ENCODE assay signal across 8 mouse cellular contexts in genomic region chr2:79634528-79635400, GRCm38 (mm10). TPM values are rescaled to one million over a fixed set of nuclear protein-coding genes. Genes with fewer than 3 reads are reported as not detected.
DNase-seq lines count a peak whose midpoint lies in the region; ATAC-seq lines count a peak whose summit lies in the region.

TSS of gene Itprid2 (plus strand) at chr2:79635352.

- peaks cover 8% of the 10 kb centered on the region; the same call in 1 of the 2 replicates for H3K4me1 ChIP-seq in intestine, embryonic 14.5 days (replicated peaks; ENCODE audit: control insufficient read depth, insufficient read depth, low read length)

- 4% methylated on average over 30 of the region's 46 CpGs for WGBS in intestine, embryonic 14.5 days

- peak within 1 kb of the TSS; percentile 59 for H3K4me2 ChIP-seq in intestine, embryonic 14.5 days (ENCODE audit: low read length)

- no peaks in the 10 kb centered on the region for H3K9me3 ChIP-seq in intestine, embryonic 14.5 days (ENCODE audit: control insufficient read depth, low read length)

- peak; percentile 99 for DNase-seq in adrenal gland, adult 18-20 months (ENCODE audit: low spot score in 2 of 2)
- DNase-seq in embryo, embryonic 11 days: peak; percentile 98
- peak; percentile 98 for DNase-seq in gastrocnemius, postnatal 25 days
- peak; percentile 99 for DNase-seq in intestine, embryonic 14.5 days (ENCODE audit: low spot score)
- DNase-seq in left cerebral cortex, postnatal 14 days (ENCODE audit: low spot score in 2 of 2): peak; percentile 92 to 94
- peak; percentile 98 for DNase-seq in mesoderm, embryonic 11.5 days (ENCODE audit: low read depth, low spot score)
- DNase-seq in right cerebral cortex, postnatal 36 days (ENCODE audit: low spot score in 2 of 2): peak; percentile 89 to 91
- DNase-seq in yolk sac, embryonic 10.5 days (ENCODE audit: low spot score): peak; percentile 99

- intact Hi-C loops in left cerebral cortex, postnatal 14 days (cut with DNase I): loop anchor here (5.0 kb wide), 1 partner anchor 122 kb away; no protein-coding TSS in a partner anchor

- peak within 1 kb of the TSS; percentile 94 for H3K9ac ChIP-seq in intestine, embryonic 14.5 days (ENCODE audit: low read length)

- H3K27me3 ChIP-seq in intestine, embryonic 14.5 days (replicated peaks; ENCODE audit: control insufficient read depth, insufficient read depth, low read length): no peaks in the 10 kb centered on the region

- H3K27ac ChIP-seq in intestine, embryonic 14.5 days (ENCODE audit: low read depth): peak within 1 kb of the TSS; percentile 85

- H3K4me3 ChIP-seq in intestine, embryonic 14.5 days (ENCODE audit: low read depth, low read length): peak within 1 kb of the TSS; percentile 96

- ATAC-seq in intestine, embryonic 14.5 days (replicated peaks; ENCODE audit: low FRiP score, low TSS enrichment, low read depth): peak; percentile 99

- no peaks in the 10 kb centered on the region for H3K36me3 ChIP-seq in intestine, embryonic 14.5 days (ENCODE audit: control insufficient read depth, insufficient read depth, low read length)

RNA-seq across cellular contexts. Expression of gene Itprid2, which starts in this region (rescaled TPM):
- 10 to 100 TPM; 54.3 to 73.9 TPM for total RNA-seq in adrenal gland, adult 18-20 months (2021)
- 10 to 100 TPM; 10.7 to 11.2 TPM for total RNA-seq in gastrocnemius, postnatal 25 days (2021)
- 29.6 and 31.0 TPM in 2 replicates for polyA plus RNA-seq in intestine, embryonic 14.5 days (2014; fragmentation: Nextera tagmentation; extraction: Ambion mirVana)
- 10 to 100 TPM; 26.1 to 28.8 TPM for total RNA-seq in left cerebral cortex, postnatal 14 days (2021)

Comparison
In these comparisons a context has a peak if more than half of its experiments do, and no peak if none do; other contexts are left out.
1. Peak in every context shown above with its lines: DNase-seq, ATAC-seq, H3K4me3 ChIP-seq and H3K27ac ChIP-seq.